Mouse (Mus musculus): ENCODE results near the gene Dct.

- TF ChIP-seq CTCF (IDR thresholded peaks at IDR 0.05; ENCODE audit: low read depth) = no peak
- TF ChIP-seq EP300 (IDR thresholded peaks at IDR 0.05; ENCODE audit: low read depth) = no peak
Measured at GRCm38 (mm10) chr14:118021867-118022543, 30.0 kb downstream of the Dct start.

All from liver, embryonic 14.5 days (tissue).